Mouse (Mus musculus) thymus, postnatal 25 days (tissue): ENCODE measurements at regions not wholly inside any gene's neighbourhood (a gene's known extent, or its start where the extent isn't known, plus 50 kb on each side); places are given as distances from the start of the nearest gene placed in this dataset.

ENCODE experiments used
- DNase-seq: peaks from one replicate; pipeline ENCODE4 v3.0.0; 2022

GRCm38 (mm10) chr5:35162120-35162519 lies 56.6 kb upstream of the Lrpap1 start:
- DNase-seq: no peak

GRCm38 (mm10) chr5:35160929-35161815 lies 55.6 kb upstream of the Lrpap1 start:
- DNase-seq: no peak

- no peak for DNase-seq
Observed at GRCm38 (mm10) chr5:35159854-35160253, 54.3 kb upstream of the Lrpap1 start.

GRCm38 (mm10) chr5:35159178-35159661 lies 53.7 kb upstream of the Lrpap1 start:
- DNase-seq: no peak

GRCm38 (mm10) chr5:35158346-35159047 lies 52.9 kb upstream of the Lrpap1 start:
- no peak for DNase-seq

- DNase-seq: no peak
Observed at GRCm38 (mm10) chr5:35156371-35156770, 50.8 kb upstream of the Lrpap1 start.

- no peak for DNase-seq
Observed at GRCm38 (mm10) chr5:35155717-35156116, 50.2 kb upstream of the Lrpap1 start.
